Mouse (Mus musculus) bone marrow macrophage, adult 2 months (primary cell): ENCODE measurements around the gene Nsl1. TPM values are rescaled to one million over a fixed set of nuclear protein-coding genes. Genes with fewer than 3 reads are reported as not detected.
"Not testable (repeated sequence)": the region's sequence is repeated elsewhere in the genome, so short reads cannot be mapped to it uniquely, and the experiment has no call there.

Experiments used
- H3K27ac ChIP-seq: 2 replicates; pipeline ENCODE4 v1.5.1; 2012; ENCODE audit warnings: low read depth, low read length; ENCODE audit not compliant: insufficient read depth
- H3K4me1 ChIP-seq: 2 replicates; pipeline ENCODE4 v1.6.1; 2012; ENCODE audit warnings: low read length; ENCODE audit not compliant: control insufficient read depth, insufficient read depth
- H3K4me3 ChIP-seq: 2 replicates; pipeline ENCODE4 v1.5.1; 2012; ENCODE audit warnings: mild to moderate bottlenecking, low read length, moderate library complexity; ENCODE audit not compliant: insufficient read depth
- CTCF ChIP-seq: IDR thresholded peaks from 2 replicates; pipeline ENCODE4 v1.5.1; 2012; ENCODE audit warnings: low read depth, mild to moderate bottlenecking, low read length, moderate library complexity
- POLR2A ChIP-seq: IDR thresholded peaks from 2 replicates; pipeline ENCODE4 v1.6.1; 2012; ENCODE audit warnings: mild to moderate bottlenecking, low read depth, low read length, borderline replicate concordance
- polyA plus RNA-seq: library from polyadenylated mRNA; stranded (reverse); fragments of >200 nt; gene quantifications from 2 replicates; pipeline ENCODE4 v1.2.4, GENCODE M21; 2012; ENCODE audit not compliant: missing spikeins, insufficient read depth, insufficient read length

The Nsl1 gene
- polyA plus RNA-seq, 1 experiment = 9.5 TPM

- Histone ChIP-seq H3K4me3 (no peak overlapping the region), H3K4me1 (peaks cover 6% of the 10 kb centered on the region), H3K27ac (no peak overlapping the region)
- TF ChIP-seq POLR2A (no peak), CTCF (no peak)
Observed at GRCm38 (mm10) chr1:191030182-191030581, 32.6 kb upstream of the Nsl1 start.

GRCm38 (mm10) chr1:191030922-191031425 lies 31.8 kb upstream of the Nsl1 start:
- H3K27ac ChIP-seq, H3K4me3 ChIP-seq, H3K4me1 ChIP-seq: not testable (repeated sequence)

- Histone ChIP-seq H3K4me1 (no peaks in the 10 kb centered on the region), H3K27ac (no peak overlapping the region), H3K4me3 (no peak overlapping the region)
- TF ChIP-seq POLR2A = no peak
- TF ChIP-seq CTCF = no peak
Observed at GRCm38 (mm10) chr1:191035649-191036048, 27.2 kb upstream of the Nsl1 start.

GRCm38 (mm10) chr1:191036554-191037334 lies 26.1 kb upstream of the Nsl1 start, which contains the start of gene Spata45:
Gene Spata45 (plus strand): TSS chr1:191036639.
- Histone ChIP-seq H3K4me1 (no peaks in the 10 kb centered on the region; the same call in 1 of the 2 replicates), H3K4me3 (no peak within 1 kb of the TSS), H3K27ac (no peak within 1 kb of the TSS)
- no peak for TF ChIP-seq CTCF
- no peak for TF ChIP-seq POLR2A

- Histone ChIP-seq H3K4me3 (no peak overlapping the region), H3K27ac (no peak overlapping the region), H3K4me1 (no peaks in the 10 kb centered on the region; the same call in 1 of the 2 replicates)
- no peak for TF ChIP-seq POLR2A
- no peak for TF ChIP-seq CTCF
Observed at GRCm38 (mm10) chr1:191037999-191038398, 24.8 kb upstream of the Nsl1 start.

- Histone ChIP-seq H3K27ac (no peak overlapping the region), H3K4me1 (no peaks in the 10 kb centered on the region; the same call in 1 of the 2 replicates), H3K4me3 (no peak overlapping the region)
- TF ChIP-seq POLR2A (no peak), CTCF (no peak)
Observed at GRCm38 (mm10) chr1:191041352-191041751, 21.5 kb upstream of the Nsl1 start.

- TF ChIP-seq CTCF (no peak), POLR2A (no peak)
- H3K27ac ChIP-seq = no peak overlapping the region
- H3K4me3 ChIP-seq = no peak overlapping the region
- no peaks in the 10 kb centered on the region; the same call in 1 of the 2 replicates for H3K4me1 ChIP-seq
Observed at GRCm38 (mm10) chr1:191042106-191042505, 20.7 kb upstream of the Nsl1 start.

- Histone ChIP-seq H3K4me1 (no peaks in the 10 kb centered on the region; the same call in 1 of the 2 replicates), H3K4me3 (no peak overlapping the region), H3K27ac (no peak overlapping the region)
- TF ChIP-seq CTCF = no peak
Observed at GRCm38 (mm10) chr1:191042688-191043087, 20.1 kb upstream of the Nsl1 start.

- H3K4me3 ChIP-seq = no peak overlapping the region
- no peak overlapping the region for H3K27ac ChIP-seq
- H3K4me1 ChIP-seq = no peaks in the 10 kb centered on the region; the same call in 1 of the 2 replicates
- TF ChIP-seq POLR2A (no peak), CTCF (no peak)
Observed at GRCm38 (mm10) chr1:191045264-191045663, 17.5 kb upstream of the Nsl1 start.

GRCm38 (mm10) chr1:191046231-191046824 lies 16.5 kb upstream of the Nsl1 start:
- TF ChIP-seq CTCF = no peak
- TF ChIP-seq POLR2A = no peak
- H3K4me3 ChIP-seq = no peak overlapping the region
- H3K4me1 ChIP-seq = no peaks in the 10 kb centered on the region; the same call in 1 of the 2 replicates
- no peak overlapping the region for H3K27ac ChIP-seq
